Mouse (Mus musculus): ENCODE measurements around the gene Unc50. TPM values are rescaled to one million over a fixed set of nuclear protein-coding genes. Genes with fewer than 3 reads are reported as not detected.

The Unc50 gene
- polyA plus RNA-seq, 1 experiment from 2014 or later, result 78.6 TPM

DNA sequence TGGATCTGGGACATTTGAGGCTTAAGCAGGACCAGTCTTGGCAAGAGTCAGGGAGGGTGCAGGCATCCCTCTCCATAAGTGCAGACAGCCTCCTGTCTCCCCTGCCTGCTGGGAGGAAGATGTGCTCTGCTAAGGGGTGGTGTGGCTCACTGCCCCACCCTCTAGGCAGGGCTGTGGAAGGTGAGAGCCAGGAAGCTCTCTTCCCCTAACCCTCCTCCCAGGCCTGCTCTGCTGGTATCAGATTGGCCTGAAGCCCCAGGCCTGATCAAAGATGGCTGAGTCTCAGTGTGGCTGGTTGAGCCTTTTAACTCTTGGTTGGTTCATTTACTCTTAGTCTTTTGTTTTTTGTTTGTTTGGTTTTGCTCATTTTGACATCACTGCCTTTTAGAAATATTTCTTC, 20.3 kb upstream of the Unc50 start:
- peaks cover 8% of the 10 kb centered on the region; the same call in 1 of the 2 replicates for H3K36me3 ChIP-seq (replicated peaks; ENCODE audit: insufficient read depth, low read length)
- H3K4me1 ChIP-seq (ENCODE audit: insufficient read depth), result no peaks in the 10 kb centered on the region
- no peaks in the 10 kb centered on the region for H3K27me3 ChIP-seq (ENCODE audit: insufficient read depth, low read length)
- ATAC-seq, result no peak
- DNase-seq, result no peak
- H3K4me3 ChIP-seq (ENCODE audit: low read depth, low read length), result no peak overlapping the region
- no peak overlapping the region for H3K27ac ChIP-seq (ENCODE audit: low read depth)
- H3K9ac ChIP-seq (replicated peaks), result no peak overlapping the region
- no peak overlapping the region for H3K4me2 ChIP-seq (ENCODE audit: low read depth, low read length)
- no peaks in the 10 kb centered on the region for H3K9me3 ChIP-seq (ENCODE audit: low read length)
- TF ChIP-seq CTCF (IDR thresholded peaks at IDR 0.05; ENCODE audit: low read depth), result no peak
- no peak for TF ChIP-seq EP300 (IDR thresholded peaks at IDR 0.05; ENCODE audit: low read depth)

DNA sequence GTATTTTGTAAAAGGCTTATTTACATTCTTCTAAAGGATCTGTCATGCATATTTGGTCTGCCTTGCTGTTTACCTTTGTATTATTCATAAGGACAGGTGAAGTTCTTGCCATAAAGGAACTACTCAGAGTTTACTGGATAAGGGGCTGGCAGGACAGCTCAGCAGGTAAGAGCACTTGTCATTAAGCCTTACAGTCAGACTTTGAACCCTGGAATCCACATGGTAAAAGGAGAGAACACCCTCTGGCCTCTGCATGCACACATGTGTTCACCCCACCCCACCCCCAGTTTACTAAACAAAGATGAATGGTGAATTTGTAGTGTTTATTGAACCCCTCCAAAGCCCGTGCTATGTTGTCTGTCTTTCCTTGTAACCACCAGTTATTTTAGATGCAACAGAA, 14.5 kb upstream of the Unc50 start:
- Histone ChIP-seq H3K9me3 (ENCODE audit: low read length) (no peaks in the 10 kb centered on the region), H3K4me3 (ENCODE audit: low read depth, low read length) (no peak overlapping the region), H3K36me3 (replicated peaks; ENCODE audit: insufficient read depth, low read length) (peaks cover 16% of the 10 kb centered on the region), H3K27me3 (ENCODE audit: insufficient read depth, low read length) (no peaks in the 10 kb centered on the region), H3K9ac (replicated peaks) (no peak overlapping the region), H3K27ac (ENCODE audit: low read depth) (no peak overlapping the region), H3K4me2 (ENCODE audit: low read depth, low read length) (no peak overlapping the region), H3K4me1 (ENCODE audit: insufficient read depth) (no peaks in the 10 kb centered on the region)
- WGBS (ENCODE audit: insufficient replicate concordance), result 71% methylated on average over 1 of the region's 1 CpGs
- no peak for ATAC-seq
- no peak for DNase-seq
- TF ChIP-seq EP300 (IDR thresholded peaks at IDR 0.05; ENCODE audit: low read depth) (no peak), CTCF (IDR thresholded peaks at IDR 0.05; ENCODE audit: low read depth) (no peak)

DNA sequence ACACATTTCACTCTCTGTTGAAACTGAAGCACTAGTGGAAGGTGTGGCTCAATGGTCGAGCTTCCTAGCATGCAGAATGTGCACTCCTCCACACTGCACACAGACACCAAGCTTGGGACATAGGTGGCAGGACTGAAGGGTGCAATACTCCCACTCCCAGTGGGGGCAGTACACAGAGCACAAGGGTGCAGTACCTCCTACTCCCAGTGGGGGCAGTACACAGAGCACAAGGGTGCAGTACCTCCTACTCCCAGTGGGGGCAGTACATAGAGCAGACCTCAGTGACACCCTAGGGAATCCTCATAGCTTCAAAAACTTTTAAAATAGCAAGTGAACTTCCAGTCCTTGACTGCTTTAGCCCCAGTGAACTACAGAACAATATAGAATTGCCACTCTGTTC, 10.5 kb upstream of the Unc50 start:
- DNase-seq (peak; percentile 54), ATAC-seq (peak; percentile 93)
- TF ChIP-seq EP300 (IDR thresholded peaks at IDR 0.05; ENCODE audit: low read depth) (no peak), CTCF (IDR thresholded peaks at IDR 0.05; ENCODE audit: low read depth) (peak; percentile 100)
- H3K27me3 ChIP-seq (ENCODE audit: insufficient read depth, low read length), result no peaks in the 10 kb centered on the region
- H3K9me3 ChIP-seq (ENCODE audit: low read length), result peaks cover 7% of the 10 kb centered on the region; the same call in 1 of the 2 replicates
- 100% methylated on average over 1 of the region's 1 CpGs for WGBS (ENCODE audit: insufficient replicate concordance)
- no peaks in the 10 kb centered on the region for H3K4me1 ChIP-seq (ENCODE audit: insufficient read depth)
- H3K36me3 ChIP-seq (replicated peaks; ENCODE audit: insufficient read depth, low read length), result peaks cover 19% of the 10 kb centered on the region
- H3K4me3 ChIP-seq (ENCODE audit: low read depth, low read length), result no peak overlapping the region
- H3K27ac ChIP-seq (ENCODE audit: low read depth), result no peak overlapping the region
- H3K9ac ChIP-seq (replicated peaks), result no peak overlapping the region
- no peak overlapping the region for H3K4me2 ChIP-seq (ENCODE audit: low read depth, low read length)

DNA sequence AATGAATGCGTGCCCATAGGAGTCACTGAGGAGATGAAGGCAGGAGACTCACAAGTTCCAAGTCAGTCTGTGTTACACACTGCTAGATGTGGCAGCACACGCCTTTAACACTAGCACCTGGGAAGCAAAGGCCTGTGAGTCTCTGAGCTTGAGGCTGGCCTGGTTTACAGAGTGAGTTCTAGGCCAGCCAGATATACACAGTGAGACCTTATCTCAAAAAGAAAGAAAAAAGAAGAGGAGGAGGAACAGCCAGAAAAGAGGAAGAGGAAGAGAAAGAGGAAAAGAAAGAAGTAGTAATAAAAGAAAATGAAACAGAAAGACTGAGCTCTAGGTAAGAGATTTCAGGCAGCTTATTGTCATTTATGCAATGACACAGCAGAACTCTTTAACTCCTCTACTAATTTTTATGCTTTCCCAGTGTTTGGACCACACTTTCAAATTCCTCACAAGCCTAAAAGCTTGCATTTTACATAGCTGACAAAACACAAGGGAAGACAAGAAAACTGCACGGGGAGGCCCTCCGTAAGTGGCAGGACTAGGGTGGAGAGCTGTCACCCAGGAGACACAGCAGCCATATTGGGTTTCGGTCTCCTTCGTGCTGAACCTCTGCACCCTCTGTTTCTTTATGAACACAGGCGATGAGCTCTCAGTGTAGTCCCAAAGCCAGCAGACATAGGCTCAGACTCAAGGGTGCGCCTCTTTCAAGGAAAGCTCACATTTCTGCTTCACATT, 2.6 kb upstream of the Unc50 start:
- H3K4me3 ChIP-seq (ENCODE audit: low read depth, low read length), result no peak overlapping the region
- H3K9me3 ChIP-seq (ENCODE audit: low read length), result peaks cover 8% of the 10 kb centered on the region; the same call in 1 of the 2 replicates
- WGBS (ENCODE audit: insufficient replicate concordance), result 85% methylated on average over 8 of the region's 8 CpGs
- H3K4me1 ChIP-seq (ENCODE audit: insufficient read depth), result peaks cover 19% of the 10 kb centered on the region
- H3K27me3 ChIP-seq (ENCODE audit: insufficient read depth, low read length), result no peaks in the 10 kb centered on the region
- no peak for DNase-seq
- H3K36me3 ChIP-seq (replicated peaks; ENCODE audit: insufficient read depth, low read length), result peaks cover 23% of the 10 kb centered on the region
- H3K4me2 ChIP-seq (ENCODE audit: low read depth, low read length), result no peak overlapping the region
- no peak for TF ChIP-seq EP300 (IDR thresholded peaks at IDR 0.05; ENCODE audit: low read depth)
- no peak for TF ChIP-seq CTCF (IDR thresholded peaks at IDR 0.05; ENCODE audit: low read depth)
- no peak for ATAC-seq
- no peak overlapping the region for H3K27ac ChIP-seq (ENCODE audit: low read depth)
- H3K9ac ChIP-seq (replicated peaks), result no peak overlapping the region

DNA sequence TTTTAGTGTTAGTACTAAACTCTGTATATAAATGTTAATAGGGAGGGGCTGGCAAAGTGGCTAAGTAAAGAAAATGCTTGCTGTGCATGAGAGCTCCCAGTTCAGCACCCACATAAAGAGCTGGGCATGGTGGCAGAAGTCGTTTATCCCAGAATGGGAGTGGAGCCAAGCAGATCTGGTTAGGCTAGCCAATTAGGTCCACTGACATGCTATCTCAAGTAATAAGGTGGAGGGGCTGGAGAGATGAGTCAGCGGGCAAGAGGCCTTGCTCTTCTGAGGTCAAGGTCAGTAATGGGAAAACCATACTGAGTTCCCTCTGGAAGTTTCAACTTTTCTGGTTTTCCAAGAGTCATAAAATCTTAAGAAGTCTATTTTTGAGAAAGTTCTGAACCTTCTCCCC, 1.0 kb upstream of the Unc50 start:
- Histone ChIP-seq H3K27me3 (ENCODE audit: insufficient read depth, low read length) (no peaks in the 10 kb centered on the region), H3K4me2 (ENCODE audit: low read depth, low read length) (peak overlapping the region; percentile 81), H3K36me3 (replicated peaks; ENCODE audit: insufficient read depth, low read length) (peaks cover 39% of the 10 kb centered on the region), H3K4me1 (ENCODE audit: insufficient read depth) (peaks cover 19% of the 10 kb centered on the region), H3K9me3 (ENCODE audit: low read length) (0 out of 2 replicates have a peak, but pooled peaks cover 6% of the 10 kb centered on the region), H3K27ac (ENCODE audit: low read depth) (peak overlapping the region; percentile 94), H3K4me3 (ENCODE audit: low read depth, low read length) (peak overlapping the region; percentile 92), H3K9ac (replicated peaks) (peak overlapping the region; percentile 96)
- DNase-seq (no peak), ATAC-seq (no peak)
- no peak for TF ChIP-seq CTCF (IDR thresholded peaks at IDR 0.05; ENCODE audit: low read depth)
- TF ChIP-seq EP300 (IDR thresholded peaks at IDR 0.05; ENCODE audit: low read depth), result no peak
- 29% methylated on average over 2 of the region's 2 CpGs for WGBS (ENCODE audit: insufficient replicate concordance)

DNA sequence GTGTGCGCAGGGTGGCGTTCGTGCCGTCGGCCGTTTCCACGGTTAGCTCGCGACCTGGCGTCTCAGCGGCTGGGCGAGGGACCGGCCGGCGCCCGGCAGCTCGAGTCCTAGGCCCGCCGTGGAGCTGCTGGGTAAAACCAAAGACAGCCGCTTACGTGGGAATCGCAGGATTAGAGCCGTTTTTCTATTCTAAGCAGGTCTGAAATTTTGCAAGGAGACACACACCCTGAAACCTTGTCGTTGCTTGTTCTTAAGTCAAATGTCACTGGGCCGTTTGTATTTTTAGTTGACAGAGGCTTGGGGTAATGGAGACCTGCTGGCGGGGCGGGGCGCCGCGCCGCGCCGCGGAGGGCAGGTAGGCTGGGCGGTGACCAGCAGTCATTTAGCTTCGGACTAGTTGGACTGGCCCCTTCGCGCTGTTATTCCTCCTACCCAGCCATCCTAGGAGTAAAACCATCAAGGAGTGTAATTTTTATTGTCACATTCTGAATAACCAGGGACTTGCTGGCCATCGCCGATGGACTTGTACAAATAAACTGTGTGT, 430 bp downstream of the Unc50 start:
- Histone ChIP-seq H3K9me3 (ENCODE audit: low read length) (no peaks in the 10 kb centered on the region), H3K36me3 (replicated peaks; ENCODE audit: insufficient read depth, low read length) (peaks cover 39% of the 10 kb centered on the region), H3K27me3 (ENCODE audit: insufficient read depth, low read length) (no peaks in the 10 kb centered on the region), H3K4me1 (ENCODE audit: insufficient read depth) (peaks cover 19% of the 10 kb centered on the region), H3K4me2 (ENCODE audit: low read depth, low read length) (peak overlapping the region; percentile 81), H3K27ac (ENCODE audit: low read depth) (peak overlapping the region; percentile 94), H3K4me3 (ENCODE audit: low read depth, low read length) (peak overlapping the region; percentile 92), H3K9ac (replicated peaks) (peak overlapping the region; percentile 96)
- WGBS (ENCODE audit: insufficient replicate concordance), result 1% methylated on average over 39 of the region's 40 CpGs
- no peak for DNase-seq
- ATAC-seq, result peak; percentile 71
- TF ChIP-seq EP300 (IDR thresholded peaks at IDR 0.05; ENCODE audit: low read depth) (no peak), CTCF (IDR thresholded peaks at IDR 0.05; ENCODE audit: low read depth) (no peak)
